Mouse (Mus musculus): ENCODE measurements at regions not wholly inside any gene's neighbourhood (a gene's known extent, or its start where the extent isn't known, plus 50 kb on each side); places are given as distances from the start of the nearest gene placed in this dataset.

DNA sequence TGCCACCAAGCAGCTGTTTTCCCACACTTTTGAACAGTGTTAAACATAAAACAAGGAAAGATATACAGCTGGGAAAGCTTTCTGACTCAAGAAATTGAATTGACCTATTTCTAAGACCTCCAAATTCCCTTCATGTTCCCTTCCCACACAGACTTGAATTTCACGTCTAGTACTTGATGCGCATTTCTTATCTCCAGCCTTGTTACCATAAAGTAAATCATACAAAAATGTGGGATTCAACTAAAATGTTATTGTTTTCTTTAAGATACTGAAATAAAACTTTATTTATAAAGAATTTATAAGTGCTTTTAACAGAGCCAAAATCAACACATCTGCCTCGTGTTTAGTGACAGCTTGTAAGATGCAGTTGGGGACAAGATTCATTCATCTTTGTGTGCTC is 289.7 kb downstream of the Pros1 start:
- TF ChIP-seq POLR2A (IDR thresholded peaks at IDR 0.05; ENCODE audit: control insufficient read depth in 1 of 2, insufficient read depth in 1 of 2, low read depth in 1 of 2, low read length in 2 of 2, poor library complexity in 1 of 2) (no peak), NRF1 (IDR thresholded peaks at IDR 0.05; ENCODE audit: insufficient read depth, low read depth, low read length, poor library complexity, severe bottlenecking) (no peak), BHLHE40 (IDR thresholded peaks at IDR 0.05; ENCODE audit: borderline replicate concordance, low read depth, low read length) (no peak), SIN3A (IDR thresholded peaks at IDR 0.05; ENCODE audit: low read length) (no peak), CTCF (IDR thresholded peaks at IDR 0.05 in 2 of 3, conservative IDR thresholded peaks at IDR 0.05 in 1 of 3; ENCODE audit: control insufficient read depth in 1 of 3, insufficient read depth in 1 of 3, low read depth in 2 of 3, low read length in 3 of 3, poor library complexity in 1 of 3, severe bottlenecking in 1 of 3) (no peak), POLR2AphosphoS5 (IDR thresholded peaks at IDR 0.05; ENCODE audit: borderline replicate concordance, low read depth, low read length) (no peak), MEF2A (IDR thresholded peaks at IDR 0.05; ENCODE audit: extremely low read depth, insufficient replicate concordance, low read depth, low read length, poor library complexity, severe bottlenecking) (no peak), RCOR1 (IDR thresholded peaks at IDR 0.05; ENCODE audit: low read depth, low read length) (no peak)

All from MEL (cell line).